Mouse (Mus musculus) lung, postnatal 0 days (tissue): ENCODE data around the gene Trio. TPM values are rescaled to one million over a fixed set of nuclear protein-coding genes. Genes with fewer than 3 reads are reported as not detected.

ENCODE experiments used
- ATAC-seq: fragments of 200-750 bp; cut with Nextera tagmentation; 2 replicates; pipeline ENCODE4 v1.8.0; 2017; ENCODE audit warnings: moderate library complexity
- DNase-seq: peaks from one replicate; pipeline ENCODE4 v3.0.0-alpha.2; 2016; ENCODE audit warnings: low spot score
- H3K27ac ChIP-seq: fragments of 300-500 bp; sonication (generic); 2 replicates; pipeline ENCODE4 v1.5.1; 2014; ENCODE audit warnings: antibody characterized with exemption, mild to moderate bottlenecking, low read length, mixed read lengths
- H3K27me3 ChIP-seq: fragments of 300-500 bp; sonication (generic); replicated peaks from 2 replicates; pipeline ENCODE4 v1.6.1; 2014; ENCODE audit warnings: low read length, mixed read lengths; ENCODE audit not compliant: insufficient read depth
- H3K36me3 ChIP-seq: fragments of 300-500 bp; sonication (generic); 2 replicates; pipeline ENCODE4 v1.6.1; 2014; ENCODE audit warnings: low read length, mixed read lengths; ENCODE audit not compliant: insufficient read depth
- H3K4me1 ChIP-seq: fragments of 300-500 bp; sonication (generic); 2 replicates; pipeline ENCODE4 v1.6.1; 2014; ENCODE audit warnings: antibody characterized with exemption, low read depth, low read length, mixed read lengths; ENCODE audit not compliant: insufficient read depth
- H3K4me2 ChIP-seq: fragments of 300-500 bp; sonication (generic); replicated peaks from 2 replicates; pipeline ENCODE4 v1.6.1; 2014; ENCODE audit warnings: low read depth, mild to moderate bottlenecking, low read length, moderate library complexity, mixed read lengths
- H3K4me3 ChIP-seq: fragments of 300-500 bp; sonication (generic); 2 replicates; pipeline ENCODE4 v1.5.1; 2014; ENCODE audit warnings: low read depth, low read length
- H3K9ac ChIP-seq: fragments of 300-500 bp; sonication (generic); replicated peaks from 2 replicates; pipeline ENCODE4 v1.6.1; 2014; ENCODE audit warnings: low read depth, mild to moderate bottlenecking
- H3K9me3 ChIP-seq: fragments of 300-500 bp; sonication (generic); 2 replicates; pipeline ENCODE4 v1.6.1; 2016; ENCODE audit warnings: low read length, mixed read lengths
- CTCF ChIP-seq: IDR thresholded peaks from 2 replicates; pipeline ENCODE4 v1.5.1; 2016; ENCODE audit warnings: antibody characterized with exemption, mild to moderate bottlenecking
- EP300 ChIP-seq: IDR thresholded peaks from 2 replicates; pipeline ENCODE4 v1.6.1; 2016; ENCODE audit warnings: antibody characterized with exemption, mild to moderate bottlenecking, control low read depth
- WGBS: fragments of 180-500 bp; shearing (Covaris S2); extraction: QIAGEN DNeasy Blood & Tissue Kit; methylation state at CpG from one replicate; pipeline ENCODE4 v1.1.7; 2014; 5-methylcytosine and 5-hydroxymethylcytosine counted together
- polyA plus RNA-seq: library from polyadenylated mRNA; unstranded; fragments of >200 nt; fragmentation: Nextera tagmentation; extraction: Ambion mirVana; gene quantifications from 2 replicates; pipeline ENCODE4 v1.2.1, GENCODE M21; 2015

Trio gene
- polyA plus RNA-seq, 1 experiment from 2014 or later, result 15.6 TPM

GRCm38 (mm10) chr15:27872286-27872685, 153.4 kb downstream of the Trio start:
- Histone ChIP-seq H3K27me3 (no peaks in the 10 kb centered on the region), H3K4me2 (no peak overlapping the region), H3K9ac (no peak overlapping the region), H3K4me3 (no peak overlapping the region), H3K4me1 (no peaks in the 10 kb centered on the region), H3K9me3 (no peaks in the 10 kb centered on the region), H3K36me3 (peaks cover 15% of the 10 kb centered on the region; the same call in 1 of the 2 replicates), H3K27ac (no peak overlapping the region)
- ATAC-seq, result no peak
- TF ChIP-seq EP300 (no peak), CTCF (no peak)
- 60% methylated on average over 2 of the region's 2 CpGs for WGBS
- DNase-seq, result no peak

- Histone ChIP-seq H3K4me1 (no peaks in the 10 kb centered on the region), H3K4me2 (no peak overlapping the region), H3K36me3 (peaks cover 15% of the 10 kb centered on the region; the same call in 1 of the 2 replicates), H3K4me3 (no peak overlapping the region), H3K9ac (no peak overlapping the region), H3K27ac (no peak overlapping the region), H3K27me3 (no peaks in the 10 kb centered on the region), H3K9me3 (no peaks in the 10 kb centered on the region)
- no peak for ATAC-seq
- WGBS, result 91% methylated on average over 10 of the region's 10 CpGs
- no peak for DNase-seq
- no peak for TF ChIP-seq CTCF
- TF ChIP-seq EP300, result no peak
Measured at GRCm38 (mm10) chr15:27871708-27872107, 153.9 kb downstream of the Trio start.

DNA sequence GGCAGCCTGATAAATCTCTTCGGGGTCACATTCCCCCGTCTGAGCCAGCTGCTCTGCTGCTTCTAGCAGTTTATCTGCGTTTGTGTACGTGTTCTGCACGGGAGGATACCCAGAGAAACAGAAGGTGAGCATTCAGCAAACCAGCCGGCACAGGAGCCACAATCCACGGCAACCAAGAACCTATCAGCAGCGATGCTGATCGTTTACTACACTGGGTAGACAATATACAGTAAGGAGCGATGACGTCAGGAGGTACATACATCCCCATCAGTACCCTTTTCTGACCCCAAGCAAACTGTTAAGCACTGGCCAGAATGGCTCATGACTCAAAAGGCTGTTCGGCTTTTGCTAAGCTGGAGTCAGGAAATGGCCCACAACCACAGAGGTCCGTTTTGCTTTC, 154.4 kb downstream of the Trio start:
- no peak overlapping the region for H3K27ac ChIP-seq
- no peaks in the 10 kb centered on the region for H3K9me3 ChIP-seq
- no peak for DNase-seq
- H3K4me2 ChIP-seq, result no peak overlapping the region
- H3K27me3 ChIP-seq, result no peaks in the 10 kb centered on the region
- 71% methylated on average over 13 of the region's 13 CpGs for WGBS
- no peak for TF ChIP-seq EP300
- TF ChIP-seq CTCF, result no peak
- H3K4me1 ChIP-seq, result no peaks in the 10 kb centered on the region
- H3K9ac ChIP-seq, result no peak overlapping the region
- H3K4me3 ChIP-seq, result no peak overlapping the region
- ATAC-seq, result no peak
- peaks cover 14% of the 10 kb centered on the region; the same call in 1 of the 2 replicates for H3K36me3 ChIP-seq

DNA sequence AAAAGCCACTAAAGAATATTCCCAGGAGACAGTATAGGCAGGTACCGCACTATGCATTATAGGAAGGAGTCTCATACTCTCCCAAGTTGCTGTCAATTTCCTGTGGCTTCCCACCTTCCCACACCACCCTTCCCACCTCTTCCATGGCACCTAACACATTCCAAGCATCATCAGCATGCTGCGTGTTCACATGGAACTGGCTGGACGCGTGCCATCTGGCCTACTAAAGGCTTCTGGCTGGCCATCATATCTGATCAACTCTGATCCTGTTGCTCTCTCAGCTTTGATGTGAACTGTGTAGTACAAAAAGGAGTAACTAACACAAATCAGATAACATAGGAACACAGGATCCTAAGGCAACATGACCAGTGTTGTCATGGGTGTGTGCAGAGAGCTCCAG, 156.6 kb downstream of the Trio start:
- H3K4me1 ChIP-seq, result no peaks in the 10 kb centered on the region
- H3K27ac ChIP-seq, result no peak overlapping the region
- no peaks in the 10 kb centered on the region for H3K9me3 ChIP-seq
- H3K4me2 ChIP-seq, result no peak overlapping the region
- ATAC-seq (no peak), DNase-seq (no peak)
- no peak overlapping the region for H3K9ac ChIP-seq
- H3K36me3 ChIP-seq, result peaks cover 11% of the 10 kb centered on the region; the same call in 1 of the 2 replicates
- WGBS, result 85% methylated on average over 4 of the region's 4 CpGs
- no peaks in the 10 kb centered on the region for H3K27me3 ChIP-seq
- no peak overlapping the region for H3K4me3 ChIP-seq
- TF ChIP-seq EP300, result no peak

GRCm38 (mm10) chr15:27867831-27868230, 157.8 kb downstream of the Trio start:
- no peak overlapping the region for H3K4me2 ChIP-seq
- WGBS, result 93% methylated on average over 7 of the region's 7 CpGs
- H3K27ac ChIP-seq, result no peak overlapping the region
- no peaks in the 10 kb centered on the region for H3K4me1 ChIP-seq
- H3K36me3 ChIP-seq, result peaks cover 11% of the 10 kb centered on the region; the same call in 1 of the 2 replicates
- DNase-seq (no peak), ATAC-seq (no peak)
- TF ChIP-seq CTCF (no peak), EP300 (no peak)
- no peak overlapping the region for H3K9ac ChIP-seq
- no peaks in the 10 kb centered on the region for H3K9me3 ChIP-seq
- no peaks in the 10 kb centered on the region for H3K27me3 ChIP-seq
- H3K4me3 ChIP-seq, result no peak overlapping the region

DNA sequence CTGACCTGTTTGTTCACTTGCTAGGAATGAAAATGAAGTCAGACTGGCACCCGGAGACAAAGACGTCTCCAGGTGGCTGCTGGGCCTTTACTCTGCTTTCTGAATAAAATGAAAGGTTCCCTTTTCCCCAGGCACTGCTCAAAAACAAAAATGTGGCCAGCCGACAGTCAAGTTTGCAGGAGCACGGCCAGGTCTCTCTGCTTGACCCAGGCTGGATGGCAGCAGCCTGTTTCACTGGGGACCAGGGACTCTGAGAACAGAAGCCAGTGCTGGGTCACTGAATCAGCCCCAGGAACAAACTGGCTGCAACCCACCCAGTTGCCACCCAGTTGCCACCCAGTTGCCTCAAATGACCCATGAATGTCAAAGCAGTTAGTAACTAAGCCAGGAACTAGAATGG, 159.2 kb downstream of the Trio start:
- Histone ChIP-seq H3K4me3 (no peak overlapping the region), H3K9ac (no peak overlapping the region), H3K36me3 (peaks cover 11% of the 10 kb centered on the region; the same call in 1 of the 2 replicates), H3K4me1 (no peaks in the 10 kb centered on the region), H3K27ac (no peak overlapping the region), H3K27me3 (no peaks in the 10 kb centered on the region), H3K9me3 (no peaks in the 10 kb centered on the region), H3K4me2 (no peak overlapping the region)
- ATAC-seq, result no peak
- WGBS, result 78% methylated on average over 4 of the region's 4 CpGs
- TF ChIP-seq EP300 (no peak), CTCF (no peak)
- no peak for DNase-seq

DNA sequence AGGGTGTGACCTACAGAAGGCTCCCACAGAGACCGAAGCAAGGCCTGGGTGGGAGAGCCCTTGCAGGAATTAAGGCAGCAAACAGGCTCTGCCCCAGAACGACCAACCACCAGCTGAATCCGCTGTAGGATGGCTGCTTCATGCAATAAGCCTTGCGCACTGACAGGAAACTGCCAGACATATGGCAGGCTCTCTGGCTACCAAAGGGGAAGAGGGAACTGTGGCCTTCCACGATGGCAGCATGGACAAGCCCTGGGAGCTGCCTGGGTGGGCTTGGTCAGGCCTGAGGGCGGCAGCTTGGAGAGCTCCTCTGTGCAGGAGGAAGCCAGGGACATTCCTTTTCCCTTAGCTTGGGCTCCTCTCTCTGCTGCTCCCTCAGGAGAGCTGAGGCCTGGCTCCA, 159.6 kb downstream of the Trio start:
- H3K36me3 ChIP-seq, result peaks cover 9% of the 10 kb centered on the region; the same call in 1 of the 2 replicates
- ATAC-seq (no peak), DNase-seq (no peak)
- H3K4me3 ChIP-seq, result no peak overlapping the region
- H3K27me3 ChIP-seq, result no peaks in the 10 kb centered on the region
- H3K4me2 ChIP-seq, result no peak overlapping the region
- H3K9me3 ChIP-seq, result no peaks in the 10 kb centered on the region
- H3K9ac ChIP-seq, result no peak overlapping the region
- no peaks in the 10 kb centered on the region for H3K4me1 ChIP-seq
- TF ChIP-seq EP300, result no peak
- TF ChIP-seq CTCF, result no peak
- WGBS, result 70% methylated on average over 6 of the region's 6 CpGs
- no peak overlapping the region for H3K27ac ChIP-seq
